Comparison of ENCODE assay signal across 35 mouse cellular contexts in the genomic region with DNA sequence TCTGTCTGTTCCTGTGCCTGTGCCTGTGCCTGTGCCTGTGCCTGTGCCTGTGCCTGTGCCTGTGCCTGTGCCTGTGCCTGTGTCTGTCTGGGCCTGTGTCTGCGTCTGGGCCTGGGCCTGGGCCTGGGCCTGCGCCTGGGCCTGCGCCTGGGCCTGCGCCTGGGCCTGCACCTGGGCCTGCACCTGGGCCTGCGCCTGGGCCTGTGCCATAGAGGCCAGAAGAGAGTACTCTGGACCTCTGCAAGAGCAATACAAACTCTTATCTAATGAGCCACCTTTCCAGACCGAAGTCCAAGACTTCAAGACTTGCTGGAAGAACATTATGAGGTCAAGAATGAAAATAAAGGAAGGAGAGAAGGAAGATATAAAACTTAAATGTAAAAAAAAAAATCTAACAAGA. TPM values are rescaled to one million over a fixed set of nuclear protein-coding genes. Genes with fewer than 3 reads are reported as not detected.
DNase-seq lines count a peak whose midpoint lies in the region; ATAC-seq lines count a peak whose summit lies in the region.
"Had no signal": no experiment of that assay in that cellular context is flagged by ENCODE, and none has a peak within 500 bp of the region (broad histone marks: within the 10 kb centered on the region; RNA-seq: fewer than 3 reads in every experiment).

No protein-coding gene starts in this region.

- H3K9me3 ChIP-seq in intestine, embryonic 15.5 days = no peaks in the 10 kb centered on the region
- H3K9me3 ChIP-seq: embryonic facial prominence, embryonic 10.5 days; embryonic facial prominence, embryonic 13.5 days; forebrain, embryonic 10.5 days; forebrain, embryonic 13.5 days; heart, embryonic 12.5 days; heart, embryonic 15.5 days had no signal

- intact Hi-C loops in heart, postnatal 25 days (cut with DNase I) = no loop called here

- H3K36me3 ChIP-seq in intestine, embryonic 15.5 days = no peaks in the 10 kb centered on the region
- H3K36me3 ChIP-seq: embryonic facial prominence, embryonic 10.5 days; embryonic facial prominence, embryonic 13.5 days; forebrain, embryonic 10.5 days; heart, embryonic 12.5 days; heart, embryonic 15.5 days had no signal

- H3K4me1 ChIP-seq in intestine, embryonic 15.5 days (replicated peaks) = no peaks in the 10 kb centered on the region
- H3K4me1 ChIP-seq: embryonic facial prominence, embryonic 10.5 days; embryonic facial prominence, embryonic 13.5 days; forebrain, embryonic 10.5 days; forebrain, embryonic 13.5 days; heart, embryonic 12.5 days; heart, embryonic 15.5 days had no signal

- no peak overlapping the region for H3K9ac ChIP-seq in intestine, embryonic 15.5 days
- H3K9ac ChIP-seq: embryonic facial prominence, embryonic 13.5 days; forebrain, embryonic 13.5 days; heart, embryonic 12.5 days; heart, embryonic 15.5 days; hindbrain, embryonic 14.5 days had no signal

- peak; percentile 54 for DNase-seq in heart, adult 11 months
- no peak for DNase-seq in heart, postnatal 25 days (ENCODE audit: low spot score)
- peak; percentile 42 for DNase-seq in large intestine, adult 2 months (ENCODE audit: low read depth, low spot score)
- DNase-seq in adrenal gland, postnatal 10 days = no peak
- no peak for DNase-seq in kidney, adult 11 months
- DNase-seq in urinary bladder, adult 2 months (ENCODE audit: low spot score) = no peak
- DNase-seq: adrenal gland, postnatal 14 days; cerebellum, adult 11-12 months; cerebellum, adult 8-10 months; cerebellum, postnatal 10 days; cerebellum, postnatal 36 days; embryo, embryonic 11 days; gastrocnemius, postnatal 14 days; heart, adult 18-20 months; heart, postnatal 10 days; heart, postnatal 4 days had no signal

- no peak overlapping the region for H3K27ac ChIP-seq in intestine, embryonic 15.5 days
- H3K27ac ChIP-seq: embryonic facial prominence, embryonic 10.5 days; embryonic facial prominence, embryonic 13.5 days; forebrain, embryonic 10.5 days; forebrain, embryonic 13.5 days; heart, embryonic 15.5 days; hindbrain, embryonic 14.5 days; hindbrain, postnatal 0 days had no signal

- H3K27me3 ChIP-seq in intestine, embryonic 15.5 days (replicated peaks) = no peaks in the 10 kb centered on the region
- H3K27me3 ChIP-seq: embryonic facial prominence, embryonic 13.5 days; forebrain, embryonic 13.5 days; heart, embryonic 12.5 days; heart, embryonic 15.5 days had no signal

- 79% methylated on average over 6 of the region's 6 CpGs for WGBS in intestine, embryonic 15.5 days
- WGBS in large intestine, adult 2 months = 45% methylated on average over 6 of the region's 6 CpGs

- ATAC-seq in intestine, embryonic 15.5 days = peak; percentile 94
- ATAC-seq in megakaryocyte-erythroid progenitor cell, adult 5-6 weeks (replicated peaks; ENCODE audit: low FRiP score, low TSS enrichment, poor library complexity, severe bottlenecking) = no peak
- ATAC-seq: forebrain, embryonic 13.5 days; forebrain, embryonic 16.5 days; hindbrain, postnatal 0 days; inflammation-experienced regulatory T-cells, adult 6 months had no signal

- no peak overlapping the region for H3K4me3 ChIP-seq in intestine, embryonic 15.5 days (replicated peaks)
- H3K4me3 ChIP-seq: embryonic facial prominence, embryonic 10.5 days; embryonic facial prominence, embryonic 13.5 days; forebrain, embryonic 10.5 days; forebrain, embryonic 13.5 days; heart, embryonic 12.5 days; heart, embryonic 15.5 days had no signal

- no peak overlapping the region for H3K4me2 ChIP-seq in intestine, embryonic 15.5 days (replicated peaks)
- H3K4me2 ChIP-seq: embryonic facial prominence, embryonic 13.5 days; forebrain, embryonic 13.5 days; heart, embryonic 12.5 days; heart, embryonic 15.5 days; hindbrain, embryonic 14.5 days had no signal

RNA-seq across cellular contexts. Expression of gene Spint4, which starts 7.0 kb away (rescaled TPM):
- not detected for total RNA-seq in heart, postnatal 25 days (2021)
- not detected in 2 replicates for polyA plus RNA-seq in intestine, embryonic 15.5 days (2015; fragmentation: Nextera tagmentation; extraction: Ambion mirVana)
- not detected in 2 replicates for polyA plus RNA-seq in large intestine, adult 2 months (2012; rRNA removed)
- total RNA-seq in adrenal gland, postnatal 10 days (2021) = not detected
- not detected in 2 replicates for polyA plus RNA-seq in urinary bladder, adult 2 months (2012; rRNA removed)
- total RNA-seq in megakaryocyte-erythroid progenitor cell, adult 5-6 weeks (2014; fragmentation: Nextera tagmentation) = not detected in 2 replicates
- total RNA-seq in megakaryocyte-erythroid progenitor cell, adult 5-6 weeks (2017) = not detected in 2 replicates
- total RNA-seq: adrenal gland, adult 18-20 months; adrenal gland, postnatal 14 days; adrenal gland, postnatal 4 days; gastrocnemius, adult 18-20 months; gastrocnemius, postnatal 14 days; gastrocnemius, postnatal 4 days; heart, adult 18-20 months; heart, postnatal 10 days; heart, postnatal 4 days; hindbrain, postnatal 0 days; MEL had no signal
- polyA plus RNA-seq: cortical plate, adult 2 months; embryonic facial prominence, embryonic 10.5 days; embryonic facial prominence, embryonic 13.5 days; forebrain, embryonic 10.5 days; forebrain, embryonic 13.5 days; forebrain, embryonic 16.5 days; heart, embryonic 12.5 days; heart, embryonic 15.5 days; hindbrain, embryonic 11.5 days; hindbrain, embryonic 14.5 days; hindbrain, postnatal 0 days; inflammation-experienced regulatory T-cells, adult 6 months had no signal

RNA-seq across cellular contexts. Expression of gene Spint5, which starts 9.8 kb away (rescaled TPM):
- not detected for total RNA-seq in heart, postnatal 25 days (2021)
- not detected in 2 replicates for polyA plus RNA-seq in intestine, embryonic 15.5 days (2015; fragmentation: Nextera tagmentation; extraction: Ambion mirVana)
- not detected in 2 replicates for polyA plus RNA-seq in large intestine, adult 2 months (2012; rRNA removed)
- not detected for total RNA-seq in adrenal gland, postnatal 10 days (2021)
- polyA plus RNA-seq in urinary bladder, adult 2 months (2012; rRNA removed) = not detected in 2 replicates
- not detected in 2 replicates for total RNA-seq in megakaryocyte-erythroid progenitor cell, adult 5-6 weeks (2014; fragmentation: Nextera tagmentation)
- total RNA-seq in megakaryocyte-erythroid progenitor cell, adult 5-6 weeks (2017) = not detected in 2 replicates
- total RNA-seq: adrenal gland, adult 18-20 months; adrenal gland, postnatal 14 days; adrenal gland, postnatal 4 days; gastrocnemius, adult 18-20 months; gastrocnemius, postnatal 14 days; gastrocnemius, postnatal 4 days; heart, adult 18-20 months; heart, postnatal 10 days; heart, postnatal 4 days; hindbrain, postnatal 0 days; MEL had no signal
- polyA plus RNA-seq: cortical plate, adult 2 months; embryonic facial prominence, embryonic 10.5 days; embryonic facial prominence, embryonic 13.5 days; forebrain, embryonic 10.5 days; forebrain, embryonic 13.5 days; forebrain, embryonic 16.5 days; heart, embryonic 12.5 days; heart, embryonic 15.5 days; hindbrain, embryonic 11.5 days; hindbrain, embryonic 14.5 days; hindbrain, postnatal 0 days; inflammation-experienced regulatory T-cells, adult 6 months had no signal

RNA-seq across cellular contexts. Expression of gene Wfdc13, which starts 20.4 kb away (rescaled TPM):
- total RNA-seq in heart, postnatal 25 days (2021) = not detected
- 0.18 and 0.30 TPM in 2 replicates for polyA plus RNA-seq in intestine, embryonic 15.5 days (2015; fragmentation: Nextera tagmentation; extraction: Ambion mirVana)
- polyA plus RNA-seq in large intestine, adult 2 months (2012; rRNA removed) = 0.10 and 0.32 TPM in 2 replicates
- total RNA-seq in adrenal gland, postnatal 10 days (2021) = not detected
- polyA plus RNA-seq in urinary bladder, adult 2 months (2012; rRNA removed) = 1.1 and 1.2 TPM in 2 replicates
- not detected in 2 replicates for total RNA-seq in megakaryocyte-erythroid progenitor cell, adult 5-6 weeks (2014; fragmentation: Nextera tagmentation)
- not detected in 2 replicates for total RNA-seq in megakaryocyte-erythroid progenitor cell, adult 5-6 weeks (2017)
- total RNA-seq: adrenal gland, adult 18-20 months; adrenal gland, postnatal 14 days; adrenal gland, postnatal 4 days; gastrocnemius, adult 18-20 months; gastrocnemius, postnatal 14 days; gastrocnemius, postnatal 4 days; heart, adult 18-20 months; heart, postnatal 10 days; heart, postnatal 4 days; hindbrain, postnatal 0 days had no signal
- polyA plus RNA-seq: cortical plate, adult 2 months; embryonic facial prominence, embryonic 13.5 days; forebrain, embryonic 10.5 days; forebrain, embryonic 13.5 days; forebrain, embryonic 16.5 days; heart, embryonic 12.5 days; heart, embryonic 15.5 days; hindbrain, embryonic 11.5 days; hindbrain, embryonic 14.5 days; hindbrain, postnatal 0 days; inflammation-experienced regulatory T-cells, adult 6 months had no signal

RNA-seq across cellular contexts. Expression of gene Wfdc11, which starts 31.4 kb away (rescaled TPM):
- not detected for total RNA-seq in heart, postnatal 25 days (2021)
- not detected in 2 replicates for polyA plus RNA-seq in intestine, embryonic 15.5 days (2015; fragmentation: Nextera tagmentation; extraction: Ambion mirVana)
- polyA plus RNA-seq in large intestine, adult 2 months (2012; rRNA removed) = not detected in 2 replicates
- total RNA-seq in adrenal gland, postnatal 10 days (2021) = not detected
- not detected in 2 replicates for polyA plus RNA-seq in urinary bladder, adult 2 months (2012; rRNA removed)
- total RNA-seq in megakaryocyte-erythroid progenitor cell, adult 5-6 weeks (2014; fragmentation: Nextera tagmentation) = not detected in 2 replicates
- not detected in 2 replicates for total RNA-seq in megakaryocyte-erythroid progenitor cell, adult 5-6 weeks (2017)
- total RNA-seq: adrenal gland, adult 18-20 months; adrenal gland, postnatal 14 days; adrenal gland, postnatal 4 days; gastrocnemius, adult 18-20 months; gastrocnemius, postnatal 14 days; gastrocnemius, postnatal 4 days; heart, adult 18-20 months; heart, postnatal 10 days; heart, postnatal 4 days; hindbrain, postnatal 0 days; MEL had no signal
- polyA plus RNA-seq: cortical plate, adult 2 months; embryonic facial prominence, embryonic 10.5 days; embryonic facial prominence, embryonic 13.5 days; forebrain, embryonic 10.5 days; forebrain, embryonic 13.5 days; forebrain, embryonic 16.5 days; heart, embryonic 12.5 days; heart, embryonic 15.5 days; hindbrain, embryonic 11.5 days; hindbrain, embryonic 14.5 days; hindbrain, postnatal 0 days; inflammation-experienced regulatory T-cells, adult 6 months had no signal

RNA-seq across cellular contexts. Expression of gene Wfdc3, which starts 40.4 kb away (rescaled TPM):
- under 1 TPM; 0.28 to 0.29 TPM for total RNA-seq in heart, postnatal 25 days (2021)
- polyA plus RNA-seq in intestine, embryonic 15.5 days (2015; fragmentation: Nextera tagmentation; extraction: Ambion mirVana) = 1.8 and 2.0 TPM in 2 replicates
- polyA plus RNA-seq in large intestine, adult 2 months (2012; rRNA removed) = 0.19 and 0.22 TPM in 2 replicates
- under 1 TPM; 0.54 to 0.70 TPM for total RNA-seq in adrenal gland, postnatal 10 days (2021)
- 0.81 and 0.96 TPM in 2 replicates for polyA plus RNA-seq in urinary bladder, adult 2 months (2012; rRNA removed)
- total RNA-seq in megakaryocyte-erythroid progenitor cell, adult 5-6 weeks (2014; fragmentation: Nextera tagmentation) = 2.0 TPM in 1 of 2 replicates, not detected in the other
- not detected in 2 replicates for total RNA-seq in megakaryocyte-erythroid progenitor cell, adult 5-6 weeks (2017)
- total RNA-seq: gastrocnemius, adult 18-20 months; gastrocnemius, postnatal 14 days; gastrocnemius, postnatal 4 days had no signal
- polyA plus RNA-seq: inflammation-experienced regulatory T-cells, adult 6 months had no signal

Comparison
In these comparisons a context has a peak if more than half of its experiments do, and no peak if none do; other contexts are left out.
1. DNase-seq: peak in heart, adult 11 months (single experiment) and large intestine, adult 2 months (single experiment); none in heart, postnatal 25 days (single experiment), adrenal gland, postnatal 10 days (single experiment), kidney, adult 11 months (single experiment) and urinary bladder, adult 2 months (single experiment).